Mouse (Mus musculus) monocyte, adult 2 months (primary cell): ENCODE results near the gene Ccdc80.

ENCODE experiments used
- DNase-seq, 2 experiments: peaks; one replicate each; pipeline ENCODE4 v3.0.0; 2022; ENCODE audit warnings: low spot score in 2 of 2, low read depth in 1 of 2

The Ccdc80 gene

GRCm38 (mm10) chr16:45110498-45110897 is 17.3 kb downstream of the Ccdc80 start:
- no peak for DNase-seq

- DNase-seq: no peak
Measured at GRCm38 (mm10) chr16:45117200-45117599, 24.0 kb downstream of the Ccdc80 start.

DNA sequence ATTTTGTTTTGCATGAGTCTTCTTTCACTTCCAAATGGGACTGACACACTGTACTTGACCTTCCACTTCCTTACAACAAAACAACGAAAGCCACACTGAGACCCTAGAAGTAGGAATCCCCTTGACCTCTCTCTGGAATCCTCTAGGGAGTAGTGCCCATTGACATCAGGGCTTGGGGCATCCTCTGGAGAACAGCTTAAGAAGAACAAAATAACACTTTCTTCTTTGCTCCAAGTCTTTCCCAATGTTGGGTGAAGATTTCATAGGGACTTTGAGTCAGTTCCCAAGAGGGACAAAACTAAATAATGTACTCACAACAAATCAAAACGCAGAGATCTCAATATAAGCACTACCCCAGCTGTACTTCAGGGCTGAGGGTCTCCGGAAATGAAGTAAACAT is 25.6 kb downstream of the Ccdc80 start:
- DNase-seq: no peak

DNA sequence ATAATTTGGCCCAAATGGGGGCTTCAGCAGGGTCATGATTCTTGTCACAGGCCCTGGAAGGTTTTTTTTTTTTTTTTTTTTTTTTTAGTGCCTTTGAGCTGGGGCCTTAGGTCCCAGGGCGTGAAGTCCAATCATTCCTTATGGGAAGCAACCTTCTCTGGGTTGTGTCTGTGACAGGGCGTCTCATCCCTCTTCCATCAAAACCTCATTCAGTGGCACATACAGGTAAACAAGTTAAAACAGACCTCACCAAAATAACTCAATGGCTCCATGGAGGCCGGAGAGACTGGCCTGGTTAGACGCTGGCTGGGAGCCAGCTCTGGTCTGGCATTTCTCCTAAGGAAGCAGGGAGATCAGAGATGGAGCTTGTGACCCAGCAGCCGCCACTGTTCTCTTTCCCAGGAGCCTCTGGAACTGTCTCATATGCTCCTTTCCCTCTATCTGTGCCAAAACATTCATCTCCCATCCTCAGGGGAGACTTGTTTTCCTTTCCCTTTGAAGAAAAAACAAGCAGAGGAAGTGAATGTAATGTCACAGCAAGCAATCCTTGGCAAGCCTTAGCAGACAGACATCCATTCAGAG is 27.7 kb downstream of the Ccdc80 start:
- DNase-seq: no peak

DNA sequence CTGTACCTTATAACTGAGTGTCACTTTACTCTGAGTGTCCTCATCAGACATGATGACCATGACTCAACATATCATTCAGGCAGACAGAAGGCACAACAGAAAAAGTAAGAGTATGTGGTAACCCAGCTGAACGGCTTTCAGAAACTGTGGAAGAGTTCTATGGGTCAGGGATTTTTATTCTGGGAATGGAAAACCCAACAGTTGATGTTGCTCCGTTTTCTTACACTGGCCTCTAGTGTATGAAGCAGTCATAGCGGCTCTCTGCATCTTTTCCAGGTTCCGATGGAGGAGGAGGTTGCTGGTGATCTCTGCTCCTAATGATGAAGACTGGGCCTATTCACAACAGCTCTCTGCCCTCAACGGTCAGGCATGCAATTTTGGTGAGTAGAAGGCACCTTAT is 29.4 kb downstream of the Ccdc80 start:
- no peak for DNase-seq

DNA sequence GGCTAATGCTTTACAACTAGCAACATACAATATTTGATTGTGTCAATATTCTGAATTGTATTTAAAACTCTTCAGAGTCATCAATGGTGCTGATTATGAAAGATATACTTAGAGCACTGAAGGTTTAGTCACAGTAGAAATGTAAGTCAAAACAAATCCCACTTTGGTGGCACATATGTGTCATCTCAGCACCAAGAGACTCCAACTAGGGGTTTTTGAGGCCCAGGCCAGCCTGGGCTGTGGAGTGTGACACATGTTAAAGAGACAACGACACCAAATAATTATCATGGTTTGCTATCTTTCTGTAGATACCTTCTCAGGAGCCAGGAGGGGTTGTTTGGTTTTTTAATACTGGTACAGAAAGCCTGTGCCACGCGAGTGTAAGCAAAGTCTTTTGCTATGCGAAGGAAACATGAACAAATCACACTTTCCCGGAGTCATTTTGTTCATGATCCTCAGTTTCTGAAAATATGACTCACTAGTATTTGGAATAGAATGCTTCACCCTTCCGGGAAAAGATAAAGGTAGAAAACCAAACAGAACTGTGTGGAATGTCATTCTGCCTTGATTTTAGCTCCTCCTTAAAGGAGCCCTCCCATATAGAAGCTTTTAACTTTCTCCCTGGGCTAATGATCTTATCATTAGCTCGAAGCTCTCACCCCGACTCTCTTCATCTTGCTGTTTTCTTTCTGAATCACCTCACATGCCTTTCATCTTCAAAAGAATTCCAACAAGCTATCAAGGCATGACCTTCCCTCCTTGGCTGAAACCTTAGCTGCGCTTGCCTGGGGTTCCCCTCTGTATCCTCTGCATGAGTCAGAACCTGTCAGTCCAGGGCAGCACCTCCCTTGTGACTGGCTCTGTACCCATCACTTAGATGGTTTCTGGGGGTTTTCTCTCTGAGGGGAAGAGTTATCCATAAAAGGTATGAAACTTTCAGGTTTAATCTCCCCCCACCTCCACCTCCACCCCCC is 31.3 kb downstream of the Ccdc80 start:
- no peak for DNase-seq

GRCm38 (mm10) chr16:45127936-45128710 is 34.9 kb downstream of the Ccdc80 start:
- DNase-seq: no peak

DNA sequence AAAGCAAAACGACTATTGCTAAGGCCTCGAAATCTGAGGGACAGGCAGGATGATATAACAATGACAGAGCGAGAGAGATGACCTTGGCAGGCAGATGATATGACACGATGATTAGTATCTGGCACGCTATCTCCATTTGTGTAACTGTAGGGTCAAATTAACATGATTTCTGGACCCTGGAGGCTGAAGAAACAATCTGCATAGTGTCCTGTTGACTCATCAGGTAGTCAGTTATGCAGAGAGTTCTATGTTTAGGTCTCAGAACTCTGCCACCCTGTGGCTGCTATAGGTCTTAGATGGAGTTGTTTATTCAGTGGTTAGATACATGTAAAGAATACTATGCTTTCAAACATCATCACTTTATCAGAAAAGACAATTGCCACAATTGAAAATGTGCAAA is 48.5 kb downstream of the Ccdc80 start:
- no peak for DNase-seq

- DNase-seq: peak; percentile 13 to 14
Measured at GRCm38 (mm10) chr16:45142565-45142964, 49.4 kb downstream of the Ccdc80 start.

- DNase-seq: no peak
Measured at GRCm38 (mm10) chr16:45145119-45145518, 51.9 kb downstream of the Ccdc80 start.

DNA sequence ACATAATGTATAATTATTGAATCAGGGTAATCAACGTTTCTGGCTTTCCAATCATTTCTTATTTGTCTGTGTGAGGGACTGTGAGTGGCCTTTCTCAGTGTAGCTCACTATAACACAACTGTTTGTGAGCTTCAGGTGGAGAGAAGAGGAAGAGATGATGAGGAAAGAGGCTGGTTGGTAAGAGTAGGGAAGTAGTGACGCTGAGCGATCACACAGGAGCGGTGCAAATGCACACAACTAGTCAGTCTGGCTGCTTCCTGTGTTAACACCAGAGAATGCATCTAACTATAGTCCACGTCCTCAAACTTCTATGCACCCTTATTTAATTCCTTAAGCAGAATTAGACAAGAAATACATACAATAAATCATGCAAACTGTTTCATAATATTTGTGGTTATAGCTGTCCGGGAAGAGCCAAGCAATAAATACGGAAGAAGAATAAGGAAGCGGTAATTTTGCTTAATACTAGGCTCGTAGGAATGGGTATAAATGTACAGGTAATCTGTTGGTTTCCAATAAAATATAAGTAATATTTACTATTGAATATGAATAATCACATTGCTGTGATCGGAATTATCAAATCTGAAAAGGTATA is 55.4 kb downstream of the Ccdc80 start:
- peak; percentile 12 to 32 for DNase-seq

DNA sequence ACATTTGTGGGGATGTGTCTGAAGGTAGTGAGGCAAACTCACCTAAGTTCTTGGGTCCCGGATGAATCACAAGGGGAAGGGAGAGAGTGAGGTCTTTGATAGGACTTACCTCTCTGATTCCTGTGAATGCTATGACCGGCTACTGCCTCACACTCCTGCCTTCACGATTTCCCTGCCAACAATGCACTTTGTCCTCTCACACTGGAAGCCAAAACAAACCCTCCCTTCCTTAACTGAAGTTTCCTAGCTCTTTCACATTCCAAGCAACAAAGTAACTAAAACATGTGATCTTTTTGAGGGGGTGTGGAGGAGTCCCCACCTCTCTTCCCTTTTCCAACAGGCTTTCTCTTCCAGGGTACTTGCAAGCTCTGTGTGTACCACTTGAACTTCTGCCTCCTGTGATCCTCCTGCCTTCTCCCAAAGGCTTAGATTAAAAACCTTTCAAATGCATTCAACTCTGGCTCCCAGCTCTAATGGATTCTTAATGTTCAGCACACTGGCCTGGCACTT is 61.6 kb downstream of the Ccdc80 start:
- no peak for DNase-seq

GRCm38 (mm10) chr16:45158136-45158521 is 64.9 kb downstream of the Ccdc80 start:
- no peak for DNase-seq

- peak; percentile 92 to 94 for DNase-seq
Measured at GRCm38 (mm10) chr16:45158522-45159388, 65.6 kb downstream of the Ccdc80 start, which contains the start of the genes Slc35a5 and Atg3. Gene Slc35a5, minus strand, starts transcription at chr16:45158706. Gene Atg3, plus strand, starts transcription at chr16:45158785.

GRCm38 (mm10) chr16:45159389-45159716 is 66.2 kb downstream of the Ccdc80 start:
- no peak for DNase-seq
